Mouse (Mus musculus) leukemia stem cell, adult 10-12 weeks (primary cell): ENCODE data around the gene Susd2. TPM values are rescaled to one million over a fixed set of nuclear protein-coding genes. Genes with fewer than 3 reads are reported as not detected.

ENCODE experiments used
- polyA plus RNA-seq: library from polyadenylated mRNA; stranded (reverse); fragments of >175 nt; gene quantifications from 2 replicates; pipeline ENCODE4 v1.2.3, GENCODE M21; 2012; ENCODE audit warnings: low replicate concordance

The Susd2 gene
- polyA plus RNA-seq, result 1.5 and 3.0 TPM in 2 replicates

DNA sequence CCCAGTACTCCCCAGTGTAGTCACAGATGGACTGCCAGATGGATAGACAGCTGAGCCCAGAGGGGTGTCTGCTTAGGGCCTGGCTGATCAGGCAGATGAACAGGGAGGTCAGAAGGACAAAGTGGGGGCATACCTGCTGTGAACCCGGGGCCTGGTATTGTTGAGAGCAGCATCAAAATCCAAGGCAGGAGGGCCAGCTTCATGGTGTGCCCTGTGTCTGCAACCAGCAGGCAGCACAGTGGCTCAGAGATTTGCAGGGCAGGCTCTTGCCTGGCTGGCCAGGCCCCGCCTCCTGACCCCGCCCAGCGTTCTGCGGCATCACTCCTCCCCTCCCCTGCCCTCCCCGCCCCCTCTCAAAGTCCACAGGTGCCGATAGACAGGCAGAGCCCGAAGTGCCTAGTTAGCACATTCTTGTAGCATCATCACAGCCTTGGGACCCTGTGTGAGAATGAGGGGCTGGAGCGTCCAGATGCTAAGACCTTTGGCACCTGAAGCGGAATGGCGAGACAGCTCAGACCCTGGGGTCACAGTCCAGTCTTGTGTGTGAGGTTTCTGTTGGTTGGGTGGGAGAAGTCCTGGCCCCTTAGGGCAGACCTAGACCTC lies at the start of gene Susd2:
TSS of gene Susd2 (minus strand) at position 268 of the 603 bp plus-strand sequence.

DNA sequence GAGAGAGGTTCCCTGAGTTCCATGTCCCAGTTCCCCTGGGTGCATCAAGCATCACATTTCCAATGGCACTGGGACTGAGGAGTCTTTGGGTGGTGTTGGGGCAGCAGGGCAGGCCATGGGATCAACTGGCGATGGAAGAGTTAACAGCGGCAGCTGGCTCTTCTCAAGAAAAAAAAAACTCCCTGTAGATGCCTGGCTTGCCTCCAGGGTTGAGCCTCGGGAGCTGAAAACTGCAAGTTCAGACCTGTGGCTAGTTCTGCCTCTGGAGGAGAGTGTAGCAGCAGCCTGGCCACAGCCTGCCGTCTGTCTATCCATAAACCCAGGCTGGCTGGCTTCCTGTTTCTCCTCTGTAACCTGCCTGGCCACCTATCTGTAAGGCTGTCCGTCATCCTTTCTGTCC lies 54.7 kb downstream of the Susd2 start, which contains the start of gene Ggt5:
TSS of gene Ggt5 (plus strand) at position 212 of the 400 bp plus-strand sequence.

Other genes starting within 250 kb of the Susd2 start
- 0.12 and 0.63 TPM in 2 replicates for gene Upb1, start 242.9 kb downstream of the Susd2 start, polyA plus RNA-seq
- gene Snrpd3, start 126.5 kb downstream of the Susd2 start, polyA plus RNA-seq, result 5.5 and 15.6 TPM in 2 replicates
- gene Gucd1, start 126.0 kb downstream of the Susd2 start, polyA plus RNA-seq, result 23.0 and 44.2 TPM in 2 replicates
- 0.03 and 0.17 TPM in 2 replicates for gene Lrrc75b, start 83.7 kb downstream of the Susd2 start, polyA plus RNA-seq
- gene Ggt1, start 82.4 kb downstream of the Susd2 start, polyA plus RNA-seq, result 0.38 and 0.40 TPM in 2 replicates
- 2.8 and 5.4 TPM in 2 replicates for gene Ggt5, start 54.7 kb downstream of the Susd2 start, polyA plus RNA-seq
- 92.4 and 95.9 TPM in 2 replicates for gene Cabin1, start 120.3 kb upstream of the Susd2 start, polyA plus RNA-seq
- gene Ddt, start 129.4 kb upstream of the Susd2 start, polyA plus RNA-seq, result 6.1 and 31.5 TPM in 2 replicates
- not detected in 2 replicates for gene Gm20441, start 136.9 kb upstream of the Susd2 start, polyA plus RNA-seq
- gene Gstt3, start 137.4 kb upstream of the Susd2 start, polyA plus RNA-seq, result 0.27 and 0.55 TPM in 2 replicates
- 0.18 and 1.6 TPM in 2 replicates for gene Gstt1, start 154.6 kb upstream of the Susd2 start, polyA plus RNA-seq
- gene Gstt4, start 178.5 kb upstream of the Susd2 start, polyA plus RNA-seq, result not detected in 2 replicates
- gene Gstt2, start 193.4 kb upstream of the Susd2 start, polyA plus RNA-seq, result 3.1 and 4.5 TPM in 2 replicates
- 481 and 626 TPM in 2 replicates for gene Mif, start 216.2 kb upstream of the Susd2 start, polyA plus RNA-seq
- 98.4 and 350 TPM in 2 replicates for gene Derl3, start 249.4 kb upstream of the Susd2 start, polyA plus RNA-seq